Comparison of ENCODE assay signal across 8 mouse cellular contexts in the genomic region with DNA sequence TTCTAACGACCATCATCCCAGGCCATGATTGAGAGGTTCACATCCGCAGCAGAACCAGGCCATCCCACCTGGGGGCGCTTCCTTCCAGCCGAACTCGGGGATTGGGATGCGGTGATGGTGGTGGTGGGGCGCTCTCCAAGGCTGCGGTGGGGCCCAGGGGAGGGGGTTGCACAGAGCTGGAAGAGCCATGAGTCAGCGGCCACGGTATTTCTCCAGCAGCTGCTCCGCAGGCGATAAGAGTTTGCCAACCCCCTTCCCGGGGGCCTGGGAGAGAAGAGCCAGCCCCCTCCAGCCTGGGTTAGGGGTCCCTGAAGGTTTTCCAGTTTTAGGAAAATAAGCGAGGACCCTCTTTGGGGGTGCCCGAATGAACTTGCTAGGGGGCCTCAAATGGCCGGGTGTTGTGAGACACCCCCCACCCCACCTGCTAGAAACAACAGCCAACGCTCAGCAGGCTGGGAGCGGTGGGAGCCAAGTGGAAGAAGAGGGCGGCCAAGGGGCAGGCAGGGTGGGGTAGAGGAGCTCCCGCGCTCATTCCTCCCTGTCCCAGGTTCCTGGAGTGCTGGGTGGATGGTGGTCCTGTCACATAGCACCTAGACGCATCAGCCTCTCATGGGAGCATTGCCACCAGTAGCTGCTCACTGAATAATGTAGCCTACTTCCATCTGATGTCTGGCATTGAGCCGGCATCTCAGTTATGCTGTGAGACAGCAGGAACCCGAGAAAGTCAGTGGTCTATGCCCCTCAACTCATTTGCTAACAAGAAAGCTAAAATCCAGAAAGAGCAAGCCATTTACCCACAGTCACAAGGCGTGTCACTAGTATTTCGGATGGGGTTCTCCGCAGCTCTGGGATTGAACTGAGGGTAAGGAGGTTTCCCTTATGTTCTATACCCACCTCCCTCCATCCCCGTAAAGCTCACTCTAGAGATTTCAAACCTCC. TPM values are rescaled to one million over a fixed set of nuclear protein-coding genes. Genes with fewer than 3 reads are reported as not detected.
DNase-seq lines count a peak whose midpoint lies in the region; ATAC-seq and TF ChIP-seq lines count a peak whose summit lies in the region.

No protein-coding gene starts in this region.

- ATAC-seq in cerebellum, adult (ENCODE audit: insufficient number of reproducible peaks, low FRiP score, low TSS enrichment): 0 out of 2 replicates have a peak, but pooled peaks have one; percentile 12
- ATAC-seq in forebrain, embryonic 13.5 days: 0 out of 2 replicates have a peak, but pooled peaks have one; percentile 7
- ATAC-seq in midbrain, embryonic 13.5 days: peak; percentile 17; the same call in 1 of the 2 replicates

- TF ChIP-seq CTCF in kidney, adult 2 months (conservative IDR thresholded peaks at IDR 0.05; ENCODE audit: insufficient read depth, insufficient read length, low read depth, low read length): peak; percentile 44

- no peak for TF ChIP-seq POLR2A in kidney, adult 2 months (IDR thresholded peaks at IDR 0.05; ENCODE audit: low read depth, low read length)

- WGBS in kidney, adult 2 months: 13% methylated on average over 28 of the region's 28 CpGs
- WGBS in forebrain, embryonic 13.5 days: 1% methylated on average over 28 of the region's 28 CpGs
- 2% methylated on average over 28 of the region's 28 CpGs for WGBS in limb, embryonic 10.5 days
- WGBS in midbrain, embryonic 13.5 days: under 1% methylated on average over 28 of the region's 28 CpGs

- H3K9ac ChIP-seq in forebrain, embryonic 13.5 days: peak overlapping the region; percentile 76
- peak overlapping the region; percentile 62 for H3K9ac ChIP-seq in midbrain, embryonic 13.5 days (replicated peaks)

- intact Hi-C loops in heart, postnatal 25 days (cut with DNase I): loop anchor here (1.0 to 5.0 kb wide), 2 partner anchors 49 to 175 kb away; no protein-coding TSS in a partner anchor

- no peak overlapping the region for H3K27ac ChIP-seq in kidney, adult 2 months (ENCODE audit: insufficient read depth, low read depth, low read length)
- H3K27ac ChIP-seq in forebrain, embryonic 13.5 days: peak overlapping the region; percentile 65; the same call in 1 of the 2 replicates
- H3K27ac ChIP-seq in limb, embryonic 10.5 days: peak overlapping the region; percentile 86
- H3K27ac ChIP-seq in midbrain, embryonic 13.5 days: peak overlapping the region; percentile 59

- DNase-seq in kidney, adult 2 months: no peak
- DNase-seq in kidney, adult 8-10 months: no peak
- DNase-seq in heart, postnatal 25 days (ENCODE audit: low spot score): peak; percentile 47
- DNase-seq in limb, embryonic 10.5 days (ENCODE audit: low spot score): peak; percentile 64
- DNase-seq in testis, postnatal 14 days (ENCODE audit: low spot score): peak; percentile 53

- peaks cover 7% of the 10 kb centered on the region; the same call in 1 of the 2 replicates for H3K4me1 ChIP-seq in kidney, adult 2 months (ENCODE audit: control insufficient read depth, insufficient read depth, low read length)
- peaks cover 19% of the 10 kb centered on the region for H3K4me1 ChIP-seq in forebrain, embryonic 13.5 days
- H3K4me1 ChIP-seq in limb, embryonic 10.5 days: peaks cover 29% of the 10 kb centered on the region
- peaks cover 22% of the 10 kb centered on the region for H3K4me1 ChIP-seq in midbrain, embryonic 13.5 days (replicated peaks)

- H3K4me3 ChIP-seq in kidney, adult 2 months (ENCODE audit: insufficient read depth, low read depth, low read length): no peak overlapping the region
- H3K4me3 ChIP-seq in forebrain, embryonic 13.5 days: peak overlapping the region; percentile 57
- H3K4me3 ChIP-seq in limb, embryonic 10.5 days: peak overlapping the region; percentile 58
- peak overlapping the region; percentile 53 for H3K4me3 ChIP-seq in midbrain, embryonic 13.5 days (replicated peaks)

- H3K36me3 ChIP-seq in kidney, adult 2 months (ENCODE audit: control insufficient read depth, insufficient read depth, low read length): no peaks in the 10 kb centered on the region
- no peaks in the 10 kb centered on the region for H3K36me3 ChIP-seq in forebrain, embryonic 13.5 days (ENCODE audit: poor library complexity, severe bottlenecking)
- no peaks in the 10 kb centered on the region for H3K36me3 ChIP-seq in limb, embryonic 10.5 days
- no peaks in the 10 kb centered on the region for H3K36me3 ChIP-seq in midbrain, embryonic 13.5 days

- no peaks in the 10 kb centered on the region for H3K9me3 ChIP-seq in forebrain, embryonic 13.5 days (replicated peaks)
- no peaks in the 10 kb centered on the region for H3K9me3 ChIP-seq in limb, embryonic 10.5 days (replicated peaks)
- no peaks in the 10 kb centered on the region for H3K9me3 ChIP-seq in midbrain, embryonic 13.5 days

- no peaks in the 10 kb centered on the region for H3K27me3 ChIP-seq in kidney, adult 2 months (replicated peaks; ENCODE audit: control insufficient read depth, insufficient read depth, low read length)
- H3K27me3 ChIP-seq in forebrain, embryonic 13.5 days: peaks cover 14% of the 10 kb centered on the region
- H3K27me3 ChIP-seq in limb, embryonic 10.5 days (ENCODE audit: low read depth, poor library complexity, severe bottlenecking): peaks cover 23% of the 10 kb centered on the region
- peaks cover 20% of the 10 kb centered on the region for H3K27me3 ChIP-seq in midbrain, embryonic 13.5 days

- H3K4me2 ChIP-seq in forebrain, embryonic 13.5 days: peak overlapping the region; percentile 78
- H3K4me2 ChIP-seq in midbrain, embryonic 13.5 days (replicated peaks): peak overlapping the region; percentile 68

RNA-seq across cellular contexts. Expression of gene Creb3l1, which starts 17.1 kb away (rescaled TPM):
- 6.7 and 8.9 TPM in 2 replicates for polyA plus RNA-seq in kidney, adult 2 months (2012; rRNA removed)
- polyA plus RNA-seq in forebrain, embryonic 13.5 days (2015; fragmentation: Nextera tagmentation; extraction: Ambion mirVana): 0.52 and 0.71 TPM in 2 replicates
- 1 to 10 TPM; 4.5 to 6.8 TPM for total RNA-seq in heart, postnatal 25 days (2021)
- 0.45 and 1.1 TPM in 2 replicates for polyA plus RNA-seq in limb, embryonic 10.5 days (2016; fragmentation: Nextera tagmentation; extraction: Ambion mirVana)
- 0.98 and 1.2 TPM in 2 replicates for polyA plus RNA-seq in midbrain, embryonic 13.5 days (2015; fragmentation: Nextera tagmentation; extraction: Ambion mirVana)

RNA-seq across cellular contexts. Expression of gene Dgkz, which starts 31.6 kb away (rescaled TPM):
- polyA plus RNA-seq in kidney, adult 2 months (2012; rRNA removed): 106 and 119 TPM in 2 replicates
- 18.5 and 23.1 TPM in 2 replicates for polyA plus RNA-seq in forebrain, embryonic 13.5 days (2015; fragmentation: Nextera tagmentation; extraction: Ambion mirVana)
- 10 to 100 TPM; 37.7 to 46.9 TPM for total RNA-seq in heart, postnatal 25 days (2021)
- 57.3 and 59.9 TPM in 2 replicates for polyA plus RNA-seq in limb, embryonic 10.5 days (2016; fragmentation: Nextera tagmentation; extraction: Ambion mirVana)
- polyA plus RNA-seq in midbrain, embryonic 13.5 days (2015; fragmentation: Nextera tagmentation; extraction: Ambion mirVana): 21.4 and 26.4 TPM in 2 replicates

Comparison
In these comparisons a context has a peak if more than half of its experiments do, and no peak if none do; other contexts are left out.
1. DNase-seq: peak in heart, postnatal 25 days (single experiment), limb, embryonic 10.5 days (single experiment) and testis, postnatal 14 days (single experiment); none in kidney, adult 2 months (single experiment) and kidney, adult 8-10 months (0 of 2).
2. Peak in every context shown above with its lines, with median percentiles within 50 percentile points of each other: ATAC-seq.